ENCODE assay signal across 10 mouse cellular contexts in genomic region chr5:89500182-89500581, GRCm38 (mm10). TPM values are rescaled to one million over a fixed set of nuclear protein-coding genes. Genes with fewer than 3 reads are reported as not detected.
DNase-seq lines count a peak whose midpoint lies in the region; ATAC-seq and TF ChIP-seq lines count a peak whose summit lies in the region.
"Had no signal": no experiment of that assay in that cellular context is flagged by ENCODE, and none has a peak within 500 bp of the region (broad histone marks: within the 10 kb centered on the region; RNA-seq: fewer than 3 reads in every experiment).

No protein-coding gene starts in this region.

- TF ChIP-seq CTCF in hindbrain, postnatal 0 days (IDR thresholded peaks at IDR 0.05; ENCODE audit: low read depth): peak; percentile 35; the same call in 1 of the 2 replicates

- no peak for DNase-seq in hindbrain, postnatal 0 days (ENCODE audit: low spot score)
- DNase-seq in MEL-GATA-1-ER (ENCODE audit: extremely low read depth, low read depth): peak; percentile 34
- peak; percentile 24 for DNase-seq in fibroblast of lung, adult 2 months (ENCODE audit: low read depth)
- peak; percentile 21 to 29 for DNase-seq in lung, postnatal 4 days
- no peak for DNase-seq in left cerebral cortex, adult 18-20 months (ENCODE audit: low spot score in 2 of 2)
- no peak for DNase-seq in right cerebral cortex, postnatal 36 days (ENCODE audit: low spot score in 2 of 2)
- DNase-seq: thymus, adult 18-20 months had no signal

- no peaks in the 10 kb centered on the region for H3K9me3 ChIP-seq in hindbrain, postnatal 0 days (ENCODE audit: low read length)
- H3K9me3 ChIP-seq in hindbrain, embryonic 13.5 days: no peaks in the 10 kb centered on the region
- no peaks in the 10 kb centered on the region for H3K9me3 ChIP-seq in forebrain, embryonic 16.5 days (ENCODE audit: control insufficient read depth, low read length)

- no peak for ATAC-seq in hindbrain, postnatal 0 days
- no peak for ATAC-seq in hindbrain, embryonic 13.5 days (ENCODE audit: low FRiP score)
- no peak for ATAC-seq in forebrain, embryonic 16.5 days

- no peak overlapping the region for H3K9ac ChIP-seq in hindbrain, postnatal 0 days (replicated peaks; ENCODE audit: low read length)
- H3K9ac ChIP-seq in hindbrain, embryonic 13.5 days: no peak overlapping the region
- H3K9ac ChIP-seq in forebrain, embryonic 16.5 days (replicated peaks; ENCODE audit: low read depth, low read length): no peak overlapping the region

- no peaks in the 10 kb centered on the region for H3K36me3 ChIP-seq in hindbrain, postnatal 0 days (ENCODE audit: insufficient read depth, low read length)
- H3K36me3 ChIP-seq in hindbrain, embryonic 13.5 days: no peaks in the 10 kb centered on the region
- H3K36me3 ChIP-seq in forebrain, embryonic 16.5 days (ENCODE audit: control insufficient read depth, insufficient read depth): no peaks in the 10 kb centered on the region

- no peaks in the 10 kb centered on the region for H3K4me1 ChIP-seq in hindbrain, postnatal 0 days (ENCODE audit: insufficient read depth, low read length)
- no peaks in the 10 kb centered on the region for H3K4me1 ChIP-seq in hindbrain, embryonic 13.5 days (replicated peaks)
- no peaks in the 10 kb centered on the region for H3K4me1 ChIP-seq in forebrain, embryonic 16.5 days (replicated peaks; ENCODE audit: control insufficient read depth, insufficient read depth, low read length)

- H3K27ac ChIP-seq in hindbrain, postnatal 0 days: no peak overlapping the region
- H3K27ac ChIP-seq in hindbrain, embryonic 13.5 days: no peak overlapping the region
- no peak overlapping the region for H3K27ac ChIP-seq in forebrain, embryonic 16.5 days (ENCODE audit: low read length)

- 60% methylated on average over 6 of the region's 6 CpGs for WGBS in hindbrain, postnatal 0 days
- WGBS in hindbrain, embryonic 13.5 days: 54% methylated on average over 6 of the region's 6 CpGs
- 60% methylated on average over 6 of the region's 6 CpGs for WGBS in forebrain, embryonic 16.5 days

- H3K27me3 ChIP-seq in hindbrain, postnatal 0 days (ENCODE audit: insufficient read depth, low read length): no peaks in the 10 kb centered on the region
- H3K27me3 ChIP-seq in hindbrain, embryonic 13.5 days: no peaks in the 10 kb centered on the region
- no peaks in the 10 kb centered on the region for H3K27me3 ChIP-seq in forebrain, embryonic 16.5 days (replicated peaks; ENCODE audit: control insufficient read depth, insufficient read depth, low read length)

- H3K4me3 ChIP-seq in hindbrain, postnatal 0 days (ENCODE audit: low read length): no peak overlapping the region
- no peak overlapping the region for H3K4me3 ChIP-seq in hindbrain, embryonic 13.5 days
- H3K4me3 ChIP-seq in forebrain, embryonic 16.5 days (replicated peaks; ENCODE audit: low read length): no peak overlapping the region

- H3K4me2 ChIP-seq in hindbrain, postnatal 0 days (ENCODE audit: low read depth, low read length): no peak overlapping the region
- H3K4me2 ChIP-seq in hindbrain, embryonic 13.5 days: no peak overlapping the region
- no peak overlapping the region for H3K4me2 ChIP-seq in forebrain, embryonic 16.5 days (ENCODE audit: low read length)

RNA-seq across cellular contexts. Expression of gene Npffr2, which starts 27.0 kb away (rescaled TPM):
- 1.2 and 1.9 TPM in 2 replicates for total RNA-seq in hindbrain, postnatal 0 days (2014; rRNA removed)
- 0.24 TPM in 1 of 2 replicates, not detected in the other for polyA plus RNA-seq in hindbrain, postnatal 0 days (2015; fragmentation: Nextera tagmentation; extraction: Ambion mirVana)
- polyA plus RNA-seq in hindbrain, embryonic 13.5 days (2015; fragmentation: Nextera tagmentation; extraction: Ambion mirVana): 0.13 and 0.27 TPM in 2 replicates
- total RNA-seq in left cerebral cortex, adult 18-20 months (2021): under 1 TPM; 0.37 to 0.40 TPM
- polyA plus RNA-seq in forebrain, embryonic 16.5 days (2015; fragmentation: Nextera tagmentation; extraction: Ambion mirVana): not detected in 2 replicates
- polyA plus RNA-seq: intestine, embryonic 14.5 days had no signal

RNA-seq across cellular contexts. Expression of gene Gc, which starts 42.5 kb away (rescaled TPM):
- total RNA-seq in hindbrain, postnatal 0 days (2014; rRNA removed): 0.42 TPM in 1 of 2 replicates, not detected in the other
- polyA plus RNA-seq in hindbrain, postnatal 0 days (2015; fragmentation: Nextera tagmentation; extraction: Ambion mirVana): 0.15 and 0.30 TPM in 2 replicates
- polyA plus RNA-seq in hindbrain, embryonic 13.5 days (2015; fragmentation: Nextera tagmentation; extraction: Ambion mirVana): 0.18 TPM in 1 of 2 replicates, not detected in the other
- total RNA-seq in left cerebral cortex, adult 18-20 months (2021): not detected
- not detected in 2 replicates for polyA plus RNA-seq in forebrain, embryonic 16.5 days (2015; fragmentation: Nextera tagmentation; extraction: Ambion mirVana)

Comparison
In these comparisons a context has a peak if more than half of its experiments do, and no peak if none do; other contexts are left out.
1. DNase-seq: peak in MEL-GATA-1-ER (single experiment), fibroblast of lung, adult 2 months (single experiment) and lung, postnatal 4 days (2 of 2); none in hindbrain, postnatal 0 days (single experiment), left cerebral cortex, adult 18-20 months (0 of 2) and right cerebral cortex, postnatal 36 days (0 of 2).